Mouse (Mus musculus) telencephalon, adult 2 months (tissue): Measurements from ENCODE around the gene Polr3k.

Experiments used
- DNase-seq: peaks from one replicate; pipeline ENCODE4 v3.0.0-alpha.2; 2011; ENCODE audit warnings: low read depth, low spot score

The Polr3k gene

DNA sequence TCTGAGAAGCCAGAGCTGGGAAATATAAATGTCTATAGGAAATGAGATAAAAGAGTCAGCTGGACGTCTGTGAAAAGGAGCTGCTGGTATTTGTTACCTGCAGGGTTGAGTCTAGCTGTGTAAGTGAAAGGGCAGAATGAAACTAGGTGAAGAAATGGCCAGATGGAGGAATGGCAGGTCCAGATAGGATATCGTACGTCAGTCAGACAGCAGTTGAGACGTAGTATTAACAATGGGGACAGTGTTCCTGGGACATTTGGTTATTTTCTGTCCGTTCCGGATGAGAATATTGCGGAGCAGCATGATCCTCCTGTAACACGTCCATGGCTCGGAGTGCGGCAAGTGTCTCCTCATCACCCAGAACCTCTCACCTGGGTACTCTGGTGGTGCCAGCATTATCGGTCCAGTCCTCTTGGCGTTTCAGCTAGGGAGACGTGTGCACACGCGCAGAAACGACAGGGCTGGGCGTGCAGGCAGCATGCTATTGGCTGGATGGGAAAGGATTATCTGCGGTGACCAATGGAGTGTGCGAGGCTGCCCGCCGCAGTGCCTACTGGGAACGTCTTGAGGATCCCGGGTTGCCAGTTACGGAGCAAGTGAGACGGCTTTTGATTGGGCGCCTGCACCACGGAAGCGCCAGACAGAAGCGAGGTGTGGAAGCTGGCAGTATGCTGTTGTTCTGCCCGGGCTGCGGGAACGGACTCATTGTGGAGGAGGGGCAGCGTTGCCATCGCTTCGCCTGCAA is at the start of gene Polr3k:
TSS of gene Polr3k (plus strand) at position 547 of the 745 bp plus-strand sequence.
- peak; percentile 98 for DNase-seq

DNA sequence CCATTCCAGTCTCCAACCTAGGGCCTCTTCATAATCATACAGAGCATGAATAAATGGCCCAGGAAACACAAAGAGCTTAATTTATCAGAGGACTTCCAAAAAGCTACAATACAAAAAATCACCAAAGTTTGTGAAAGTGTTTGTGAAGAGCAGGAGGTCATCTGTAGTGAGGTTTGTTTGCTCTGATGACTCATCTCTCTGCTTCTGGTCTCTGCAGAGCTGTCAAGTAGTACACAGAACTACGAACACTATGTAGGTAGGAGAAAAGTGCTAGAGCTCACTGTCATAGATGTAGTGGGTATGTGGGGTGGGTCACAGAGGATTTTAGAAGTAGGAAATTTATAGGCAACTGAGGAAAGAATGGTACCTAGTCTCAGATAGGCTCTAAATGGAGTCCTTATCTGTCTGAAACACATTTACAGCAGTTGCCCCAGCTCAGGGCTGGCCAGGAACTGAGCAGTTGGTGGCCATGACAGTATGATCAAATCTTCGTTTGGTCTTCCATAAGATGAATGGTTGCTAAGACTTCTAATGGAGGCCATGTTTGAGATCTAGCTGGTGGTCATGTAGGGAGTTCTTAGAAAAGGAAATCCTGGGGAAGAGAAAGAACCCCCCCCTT is 35.0 kb upstream of the Polr3k start:
- no peak for DNase-seq

DNA sequence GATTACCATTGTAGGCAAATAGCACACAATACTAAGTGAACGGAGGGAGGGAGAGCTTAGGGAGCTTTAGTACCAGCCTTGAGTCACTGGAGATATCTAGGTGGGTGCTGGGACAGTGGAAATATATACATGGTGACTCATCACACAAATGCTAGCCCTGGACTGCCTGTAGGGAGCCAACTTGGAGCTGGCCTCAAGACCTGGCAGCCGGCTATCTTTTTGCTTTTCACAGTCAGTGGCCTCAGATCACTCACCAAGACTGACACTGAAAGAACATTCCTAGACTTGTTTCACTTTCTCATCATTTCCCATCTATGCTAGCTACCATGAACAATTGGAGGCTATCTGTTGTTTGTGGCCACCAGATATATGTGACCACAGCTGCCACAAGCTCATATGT is 31.4 kb upstream of the Polr3k start:
- no peak for DNase-seq

DNA sequence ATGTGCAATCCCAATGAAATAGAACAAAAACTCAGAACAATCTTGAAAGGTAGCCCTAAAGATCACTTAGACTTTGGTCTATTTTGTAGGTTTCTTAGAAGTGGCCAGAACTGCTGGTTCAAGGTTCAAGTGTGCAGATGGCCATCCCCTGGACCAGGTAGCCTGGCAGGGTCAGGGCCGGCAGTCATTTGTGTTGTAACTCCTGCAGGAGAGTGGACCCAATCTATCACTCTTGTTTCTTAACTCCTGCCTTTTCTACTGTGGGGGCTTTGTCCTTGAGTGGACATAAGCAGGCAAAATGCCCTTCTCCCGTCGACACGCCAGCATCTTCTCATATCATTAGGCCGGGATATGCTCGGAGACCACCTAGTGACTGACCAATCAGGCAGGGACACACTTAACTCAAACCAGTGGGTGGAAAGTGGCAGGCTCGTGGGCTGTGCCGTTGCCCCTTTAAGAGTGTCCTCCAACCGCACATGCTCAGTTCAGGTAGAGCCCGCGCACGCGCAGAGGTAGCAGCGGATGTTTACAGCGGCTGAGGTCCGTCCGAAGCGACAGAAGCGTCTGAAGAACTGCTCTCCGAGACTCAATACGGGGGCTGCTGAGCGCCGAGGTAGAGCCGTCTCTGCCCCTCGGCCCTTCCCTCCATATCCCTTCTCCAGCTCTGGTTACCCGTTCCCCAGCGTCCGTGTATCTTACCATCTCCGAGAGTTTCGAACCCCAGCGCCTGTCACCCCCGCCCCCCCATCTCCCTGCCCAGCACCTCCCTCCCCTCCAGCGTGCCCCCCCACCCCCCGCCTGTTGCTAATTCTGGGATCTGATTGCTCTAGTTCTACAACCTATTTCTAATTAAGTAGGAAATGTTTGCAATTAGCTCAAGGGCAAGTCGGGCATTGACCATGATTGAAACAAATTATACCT is 26.5 kb upstream of the Polr3k start, which contains the start of gene Pcmtd2:
TSS of gene Pcmtd2 (plus strand) at position 483 of the 921 bp plus-strand sequence.
- DNase-seq, result peak; percentile 89

DNA sequence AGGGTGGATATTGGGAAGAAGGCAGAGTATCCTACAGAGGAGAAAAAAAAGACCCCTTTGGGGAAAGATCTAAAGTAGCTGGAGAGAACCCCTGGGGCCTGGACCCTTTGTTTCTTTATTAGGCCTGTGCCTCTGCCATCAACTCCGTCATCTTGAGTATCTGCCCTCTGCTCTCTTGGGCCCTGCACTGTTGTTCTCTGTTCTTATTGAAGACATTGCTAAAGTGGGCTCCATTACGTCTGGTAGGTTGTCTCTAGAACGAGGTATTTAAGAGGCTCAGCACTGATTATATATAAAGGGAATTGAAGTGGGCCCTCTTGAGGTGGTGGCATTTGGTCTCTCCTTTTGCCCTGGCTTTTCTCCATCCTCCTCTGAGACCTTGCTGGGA is 25.9 kb upstream of the Polr3k start:
- no peak for DNase-seq

DNA sequence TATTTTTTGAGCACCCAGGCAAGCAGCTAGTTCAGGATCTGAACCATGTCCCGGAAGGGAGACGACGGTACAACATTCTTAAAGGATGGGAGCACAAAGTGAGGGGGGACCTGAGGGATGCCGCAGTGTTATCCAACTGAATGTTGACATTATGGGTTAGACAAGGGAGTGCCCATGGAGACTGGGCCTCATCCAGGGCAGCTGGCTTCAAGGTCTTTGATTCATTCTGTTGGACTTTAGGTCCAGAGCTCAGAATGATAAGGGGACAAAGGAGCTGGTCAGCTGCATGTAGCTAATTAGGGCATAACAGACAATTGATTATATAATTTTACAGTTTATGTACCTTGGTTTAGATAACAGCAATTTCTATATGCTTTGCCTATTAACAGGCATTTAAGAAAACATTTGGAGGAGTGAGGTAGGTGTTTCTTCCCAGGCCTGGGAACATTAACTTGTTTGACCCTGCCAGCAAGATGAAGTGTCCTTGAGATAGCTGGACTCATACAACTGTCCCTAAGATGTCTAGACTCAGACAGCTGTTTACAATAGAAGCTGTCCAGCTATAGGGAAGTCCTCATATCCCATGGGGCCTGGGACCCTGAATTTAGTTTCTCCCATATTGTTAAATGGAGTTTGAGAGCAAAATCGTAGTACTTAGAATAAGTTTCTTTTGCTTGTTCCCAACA is 18.3 kb upstream of the Polr3k start:
- DNase-seq, result no peak

DNA sequence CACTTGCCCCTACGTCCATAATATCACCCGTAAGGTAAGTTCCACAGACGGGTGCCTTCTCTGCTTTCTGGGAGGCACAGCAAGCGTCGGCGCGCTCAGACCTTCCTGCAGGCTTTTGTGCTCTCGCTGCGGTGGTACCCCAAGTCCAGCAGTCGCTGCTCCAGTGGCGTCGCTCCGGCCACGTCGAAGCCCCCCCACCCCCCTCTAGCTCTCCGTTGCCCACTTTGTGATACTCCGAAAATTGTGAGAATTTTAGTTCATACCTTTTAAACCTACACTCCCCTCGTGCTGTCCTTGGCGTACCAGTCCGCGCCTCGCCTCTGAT is 361 bp downstream of the Polr3k start:
- no peak for DNase-seq

DNA sequence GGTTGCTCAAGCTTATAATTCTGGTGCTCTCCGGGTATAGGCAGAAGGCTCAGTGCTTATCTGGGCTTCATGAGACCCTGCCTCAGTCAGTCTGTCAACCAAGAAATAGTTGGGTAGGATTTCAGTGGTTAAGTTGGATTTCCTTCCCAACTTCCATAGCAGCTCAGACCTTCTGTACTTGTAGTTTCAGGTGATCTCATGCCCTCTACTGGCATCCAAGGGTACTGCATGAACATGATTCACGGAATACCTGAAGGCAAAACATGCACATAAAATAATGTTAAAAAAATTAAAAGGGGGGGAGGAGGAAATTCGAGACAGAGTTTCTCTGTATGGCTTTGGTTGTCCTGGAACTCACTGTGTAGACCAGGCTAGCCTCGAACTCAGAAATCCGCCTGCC is 2.8 kb downstream of the Polr3k start:
- peak; percentile 58 for DNase-seq

DNA sequence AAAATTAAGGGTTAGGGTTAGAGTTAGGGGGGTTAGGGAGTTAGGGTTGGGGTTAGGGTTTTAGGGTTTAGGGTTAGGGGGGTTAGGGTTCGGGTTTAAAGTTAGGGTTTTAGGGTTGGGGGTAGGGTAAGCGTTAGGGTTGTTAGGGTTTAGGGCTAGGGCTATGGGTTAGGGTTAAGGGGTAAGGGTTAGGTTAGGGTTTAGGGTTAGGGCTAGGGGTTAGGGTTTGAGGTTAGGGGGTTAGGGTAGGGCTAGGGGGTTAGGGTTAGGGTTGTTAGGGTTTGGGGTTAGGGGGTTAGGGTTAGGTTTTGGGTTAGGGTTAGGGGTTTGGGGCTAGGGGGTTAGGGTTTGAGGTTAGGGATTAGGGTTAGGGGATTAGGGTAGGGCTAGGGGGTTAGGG is 6.9 kb downstream of the Polr3k start:
- DNase-seq, result no peak

DNA sequence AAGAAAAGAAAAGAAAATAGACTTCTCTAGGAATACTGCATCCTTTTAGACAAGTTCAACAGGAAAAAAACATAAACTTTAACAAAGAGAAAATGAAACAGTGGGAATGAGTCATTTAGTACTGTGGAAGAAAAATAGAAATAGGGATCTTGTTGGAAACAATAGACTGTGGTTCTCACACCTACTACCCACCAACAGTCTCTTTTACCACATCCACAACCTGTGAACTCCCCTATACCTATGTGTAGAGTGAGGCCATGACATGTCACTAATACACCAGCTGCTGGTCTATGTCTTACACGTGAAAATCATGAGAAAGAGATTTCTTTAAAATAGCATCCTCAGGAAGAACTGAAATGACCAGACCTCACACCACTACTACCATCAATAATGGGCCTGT is 14.8 kb downstream of the Polr3k start:
- no peak for DNase-seq

DNA sequence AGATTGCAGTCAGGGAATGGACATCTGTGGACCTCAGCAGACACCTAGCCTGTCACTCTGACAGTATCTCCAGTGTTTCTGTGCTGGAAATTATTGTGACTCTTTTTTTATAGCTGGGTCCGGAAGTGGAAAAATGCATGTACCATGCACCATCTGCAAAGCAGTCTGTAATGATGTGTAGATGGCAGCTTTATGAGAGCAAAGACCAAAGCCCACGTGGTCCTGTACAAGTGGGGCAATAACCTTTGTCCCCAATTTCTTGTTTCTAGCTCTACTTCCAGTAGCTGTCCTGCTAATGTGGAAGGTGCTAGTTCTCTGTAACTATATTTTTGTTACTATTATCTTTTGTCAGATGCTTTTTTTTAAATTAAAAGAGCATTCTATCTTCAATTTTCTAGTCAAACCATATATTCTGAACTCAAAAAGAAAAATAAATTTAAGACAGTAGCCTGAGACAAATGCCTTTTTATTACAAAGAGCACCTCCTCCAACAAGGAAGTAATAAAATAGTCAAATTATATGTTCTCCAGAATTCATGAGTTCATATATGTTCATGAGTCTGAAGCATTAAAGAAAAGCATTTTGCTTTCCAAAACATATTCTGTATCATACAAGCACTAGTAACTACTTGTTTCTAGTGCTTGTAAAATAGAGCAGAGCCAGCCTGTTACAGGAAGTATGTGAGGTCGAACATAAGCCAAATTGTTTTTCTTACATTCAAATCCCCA is 19.0 kb downstream of the Polr3k start:
- DNase-seq, result no peak

DNA sequence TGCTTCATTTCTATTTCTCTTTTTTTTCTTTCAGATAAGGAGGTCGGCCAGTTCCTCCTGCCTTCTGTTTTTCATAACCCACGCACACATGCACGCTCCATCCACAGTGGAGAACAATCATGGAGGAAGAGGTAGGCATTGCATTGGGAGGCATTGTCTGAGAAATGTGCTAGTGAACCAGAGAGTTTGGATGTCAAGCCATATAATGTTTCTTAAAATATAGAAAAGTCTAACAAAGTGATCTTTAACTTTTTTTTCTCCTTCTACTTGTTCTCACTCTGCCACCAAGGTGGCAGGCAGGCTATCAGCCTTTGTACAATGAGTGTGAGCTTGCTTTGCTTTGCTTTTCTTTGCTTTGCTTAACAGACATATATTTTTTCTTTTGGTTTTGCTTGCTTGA is 53.7 kb downstream of the Polr3k start:
- peak; percentile 11 for DNase-seq

DNA sequence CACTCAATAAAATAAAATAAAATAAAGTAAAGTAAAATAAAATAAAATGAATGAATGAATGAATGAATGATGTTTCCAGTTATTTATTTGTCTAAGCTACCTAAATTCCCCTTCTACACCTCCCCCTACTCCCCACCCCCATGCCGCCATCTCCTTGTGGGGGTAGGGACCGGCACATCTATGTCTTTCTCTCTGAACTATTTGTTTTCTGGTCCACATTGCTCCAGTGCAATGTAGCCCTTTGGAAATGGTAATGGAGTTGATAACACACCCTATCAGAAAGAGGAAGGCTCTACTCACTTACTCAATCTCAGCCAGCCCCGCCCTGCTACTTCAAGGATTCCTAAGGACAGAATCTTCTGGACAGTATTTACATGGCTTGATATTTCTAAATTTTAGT is 54.4 kb downstream of the Polr3k start:
- DNase-seq, result peak; percentile 5
